Mouse (Mus musculus) megakaryocyte-erythroid progenitor cell, adult 5-6 weeks (primary cell): Measurements from ENCODE around the gene Rasal2. TPM values are rescaled to one million over a fixed set of nuclear protein-coding genes. Genes with fewer than 3 reads are reported as not detected.

Experiments
- ATAC-seq: replicated peaks from 2 replicates; pipeline ENCODE4 v1.8.0; 2016; ENCODE audit warnings: mild to moderate bottlenecking, inconsistent platforms; ENCODE audit not compliant: severe bottlenecking, poor library complexity, low FRiP score, low TSS enrichment
- total RNA-seq, 2 experiments: library from RNA; stranded (forward) in 1 of 2; stranded (reverse) in 1 of 2; fragments of 200-1000, 215-1000 nt in 1 of 2; fragments of >200 nt in 1 of 2; fragmentation: Nextera tagmentation in 1 of 2; gene quantifications; 2 replicates each; pipeline ENCODE4 v1.2.3; 2014 to 2017

The Rasal2 gene
- total RNA-seq, 2 experiments from 2014 or later: 4.6 to 6.6 TPM

GRCm38 (mm10) chr1:157380694-157381093 is 31.7 kb downstream of the Rasal2 start:
- ATAC-seq: no peak

GRCm38 (mm10) chr1:157370397-157370796 is 42.0 kb downstream of the Rasal2 start:
- ATAC-seq: no peak

- ATAC-seq: no peak
Measured at GRCm38 (mm10) chr1:157368316-157368715, 44.1 kb downstream of the Rasal2 start.

- ATAC-seq: no peak
Measured at GRCm38 (mm10) chr1:157346661-157347060, 65.7 kb downstream of the Rasal2 start.

GRCm38 (mm10) chr1:157343519-157343918 is 68.9 kb downstream of the Rasal2 start:
- no peak for ATAC-seq

- ATAC-seq: no peak
Measured at GRCm38 (mm10) chr1:157334834-157335233, 77.6 kb downstream of the Rasal2 start.

GRCm38 (mm10) chr1:157328068-157328467 is 84.3 kb downstream of the Rasal2 start:
- no peak for ATAC-seq

- ATAC-seq: no peak
Measured at GRCm38 (mm10) chr1:157323091-157323490, 89.3 kb downstream of the Rasal2 start.

- ATAC-seq: no peak
Measured at GRCm38 (mm10) chr1:157318896-157319295, 93.5 kb downstream of the Rasal2 start.

GRCm38 (mm10) chr1:157301266-157301665 is 111.1 kb downstream of the Rasal2 start:
- no peak for ATAC-seq

- ATAC-seq: no peak
Measured at GRCm38 (mm10) chr1:157299559-157299958, 112.8 kb downstream of the Rasal2 start.

- ATAC-seq: no peak
Measured at GRCm38 (mm10) chr1:157298990-157299389, 113.4 kb downstream of the Rasal2 start.

- no peak for ATAC-seq
Measured at GRCm38 (mm10) chr1:157297137-157297536, 115.3 kb downstream of the Rasal2 start.

- ATAC-seq: no peak
Measured at GRCm38 (mm10) chr1:157295868-157296267, 116.5 kb downstream of the Rasal2 start.

GRCm38 (mm10) chr1:157290173-157290572 is 122.2 kb downstream of the Rasal2 start:
- ATAC-seq: 0 out of 2 replicates have a peak, but pooled peaks have one; percentile 47

GRCm38 (mm10) chr1:157289251-157289650 is 123.1 kb downstream of the Rasal2 start:
- no peak for ATAC-seq

GRCm38 (mm10) chr1:157286561-157286960 is 125.8 kb downstream of the Rasal2 start:
- ATAC-seq: peak; percentile 81

GRCm38 (mm10) chr1:157285366-157285765 is 127.0 kb downstream of the Rasal2 start:
- no peak for ATAC-seq

GRCm38 (mm10) chr1:157280781-157281180 is 131.6 kb downstream of the Rasal2 start:
- 0 out of 2 replicates have a peak, but pooled peaks have one; percentile 41 for ATAC-seq

- ATAC-seq: no peak
Measured at GRCm38 (mm10) chr1:157275672-157276307, 136.6 kb downstream of the Rasal2 start.

GRCm38 (mm10) chr1:157267894-157268293 is 144.5 kb downstream of the Rasal2 start:
- no peak for ATAC-seq

- no peak for ATAC-seq
Measured at GRCm38 (mm10) chr1:157256562-157256961, 155.8 kb downstream of the Rasal2 start.
